Mouse (Mus musculus) limb, embryonic 15.5 days (tissue): Measurements from ENCODE around the gene Tex45. TPM values are rescaled to one million over a fixed set of nuclear protein-coding genes. Genes with fewer than 3 reads are reported as not detected.

Experiments used
- ATAC-seq: fragments of 200-750 bp; cut with Nextera tagmentation; 2 replicates; pipeline ENCODE4 v1.8.0; 2017; ENCODE audit warnings: low read depth, moderate TSS enrichment; ENCODE audit not compliant: insufficient number of reproducible peaks, low FRiP score, low TSS enrichment
- H3K27ac ChIP-seq: fragments of 300-500 bp; sonication (generic); 2 replicates; pipeline ENCODE4 v1.5.1; 2015; ENCODE audit warnings: moderate library complexity, mild to moderate bottlenecking, inconsistent platforms
- H3K27me3 ChIP-seq: fragments of 300-500 bp; sonication (generic); 2 replicates; pipeline ENCODE4 v1.6.1; 2015; ENCODE audit warnings: inconsistent platforms
- H3K36me3 ChIP-seq: fragments of 300-500 bp; sonication (generic); 2 replicates; pipeline ENCODE4 v1.6.1; 2015; ENCODE audit warnings: inconsistent platforms
- H3K4me1 ChIP-seq: fragments of 300-500 bp; sonication (generic); 2 replicates; pipeline ENCODE4 v1.6.1; 2015; ENCODE audit warnings: inconsistent platforms
- H3K4me2 ChIP-seq: fragments of 300-500 bp; sonication (generic); 2 replicates; pipeline ENCODE4 v1.6.1; 2015; ENCODE audit warnings: mild to moderate bottlenecking, inconsistent platforms
- H3K4me3 ChIP-seq: fragments of 300-500 bp; sonication (generic); 2 replicates; pipeline ENCODE4 v1.5.1; 2015; ENCODE audit warnings: mild to moderate bottlenecking, inconsistent platforms
- H3K9ac ChIP-seq: fragments of 300-500 bp; sonication (generic); 2 replicates; pipeline ENCODE4 v1.6.1; 2015; ENCODE audit warnings: inconsistent platforms
- H3K9me3 ChIP-seq: fragments of 300-500 bp; sonication (generic); 2 replicates; pipeline ENCODE4 v1.6.1; 2016; ENCODE audit warnings: inconsistent platforms
- WGBS: fragments of 180-500 bp; shearing (Covaris S2); methylation state at CpG from one replicate; pipeline ENCODE4 v1.1.7; 2015; 5-methylcytosine and 5-hydroxymethylcytosine counted together
- polyA plus RNA-seq: library from polyadenylated mRNA; unstranded; fragments of >200 nt; fragmentation: Nextera tagmentation; extraction: Ambion mirVana; gene quantifications from 2 replicates; pipeline ENCODE4 v1.2.1, GENCODE M21; 2015

Tex45 gene
- polyA plus RNA-seq, 1 experiment from 2014 or later: not detected

DNA sequence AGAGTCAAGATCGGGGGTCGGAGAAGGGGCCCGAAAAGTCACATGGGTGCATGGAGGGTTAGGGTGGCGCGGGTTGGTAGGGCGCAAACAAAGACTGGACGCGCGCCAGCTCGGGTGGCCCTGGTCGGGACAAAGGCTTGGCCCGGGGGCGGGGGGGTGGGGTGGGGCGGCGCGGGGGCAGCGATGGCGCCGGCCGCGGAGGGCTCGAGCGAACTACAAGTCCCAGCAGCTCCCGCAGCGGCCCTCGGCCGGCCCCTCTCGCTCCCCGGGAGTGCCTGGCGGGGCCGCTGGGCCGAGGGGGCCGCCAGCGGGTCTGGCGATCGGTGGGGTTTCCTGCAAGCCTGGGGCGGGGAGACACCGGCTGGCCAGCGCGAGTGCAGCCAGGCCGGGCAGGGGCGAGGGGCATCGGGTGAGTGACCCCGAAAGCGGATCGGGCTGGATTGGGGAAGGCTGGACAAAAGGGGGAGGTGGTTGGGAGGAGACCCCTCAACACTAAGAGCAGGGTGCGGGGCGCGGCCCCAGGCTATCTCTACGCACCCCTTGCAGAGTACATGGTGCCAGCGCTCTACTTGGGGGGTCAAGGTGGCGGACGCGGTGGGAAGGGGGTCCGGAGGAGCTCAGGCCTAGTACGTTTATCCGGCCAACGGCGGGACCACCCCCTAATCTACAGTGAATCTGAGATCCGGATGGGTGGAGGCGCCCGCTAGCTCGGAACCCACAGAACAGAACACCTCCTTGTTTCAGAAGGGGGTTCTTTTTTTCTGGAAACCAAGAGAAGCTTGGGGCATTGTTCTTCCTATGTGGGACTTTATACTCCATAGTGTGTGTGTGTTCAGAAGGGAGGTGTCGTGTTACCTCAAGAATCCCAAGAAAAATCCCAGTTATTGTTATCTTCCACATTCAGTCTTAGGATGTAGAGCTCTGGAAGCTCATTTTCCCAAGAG, 22.5 kb downstream of the Tex45 start, which contains the start of gene Zfp358:
Zfp358 (plus strand) TSS at position 238 of the 944 bp plus-strand sequence.
- WGBS: 1% methylated on average over 57 of the region's 64 CpGs
- ATAC-seq: peak; percentile 90
- Histone ChIP-seq H3K4me1 (peaks cover 13% of the 10 kb centered on the region; the same call in 1 of the 2 replicates), H3K4me2 (peak within 1 kb of the TSS; percentile 51), H3K36me3 (peaks cover 33% of the 10 kb centered on the region), H3K27me3 (no peaks in the 10 kb centered on the region), H3K4me3 (peak within 1 kb of the TSS; percentile 88), H3K27ac (peak within 1 kb of the TSS; percentile 94), H3K9ac (peak within 1 kb of the TSS; percentile 98), H3K9me3 (no peaks in the 10 kb centered on the region)

DNA sequence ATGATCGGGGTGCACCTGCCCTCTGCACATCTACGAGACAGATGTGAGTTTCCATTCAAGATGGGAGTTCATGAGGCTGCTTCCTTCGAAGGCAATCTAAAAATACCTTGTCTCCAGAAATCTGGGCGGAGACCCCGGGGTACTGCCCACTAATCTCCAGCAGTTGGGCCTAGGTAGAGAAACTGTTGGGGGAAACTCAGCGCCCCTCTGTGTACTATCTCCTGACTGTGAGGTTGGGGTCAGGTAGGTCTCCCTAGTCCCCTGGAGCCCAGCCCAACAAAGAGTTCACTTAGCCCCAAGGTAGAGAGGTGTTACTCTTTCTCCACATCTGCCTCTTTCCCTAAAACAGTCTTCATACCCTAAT, 23.2 kb downstream of the Tex45 start:
- H3K27me3 ChIP-seq: no peaks in the 10 kb centered on the region
- peak overlapping the region; percentile 51 for H3K4me2 ChIP-seq
- ATAC-seq: no peak
- H3K9ac ChIP-seq: peak overlapping the region; percentile 98
- 32% methylated on average over 6 of the region's 6 CpGs for WGBS
- peaks cover 34% of the 10 kb centered on the region for H3K36me3 ChIP-seq
- no peaks in the 10 kb centered on the region for H3K9me3 ChIP-seq
- H3K27ac ChIP-seq: peak overlapping the region; percentile 94
- H3K4me3 ChIP-seq: peak overlapping the region; percentile 88
- H3K4me1 ChIP-seq: peaks cover 13% of the 10 kb centered on the region; the same call in 1 of the 2 replicates

DNA sequence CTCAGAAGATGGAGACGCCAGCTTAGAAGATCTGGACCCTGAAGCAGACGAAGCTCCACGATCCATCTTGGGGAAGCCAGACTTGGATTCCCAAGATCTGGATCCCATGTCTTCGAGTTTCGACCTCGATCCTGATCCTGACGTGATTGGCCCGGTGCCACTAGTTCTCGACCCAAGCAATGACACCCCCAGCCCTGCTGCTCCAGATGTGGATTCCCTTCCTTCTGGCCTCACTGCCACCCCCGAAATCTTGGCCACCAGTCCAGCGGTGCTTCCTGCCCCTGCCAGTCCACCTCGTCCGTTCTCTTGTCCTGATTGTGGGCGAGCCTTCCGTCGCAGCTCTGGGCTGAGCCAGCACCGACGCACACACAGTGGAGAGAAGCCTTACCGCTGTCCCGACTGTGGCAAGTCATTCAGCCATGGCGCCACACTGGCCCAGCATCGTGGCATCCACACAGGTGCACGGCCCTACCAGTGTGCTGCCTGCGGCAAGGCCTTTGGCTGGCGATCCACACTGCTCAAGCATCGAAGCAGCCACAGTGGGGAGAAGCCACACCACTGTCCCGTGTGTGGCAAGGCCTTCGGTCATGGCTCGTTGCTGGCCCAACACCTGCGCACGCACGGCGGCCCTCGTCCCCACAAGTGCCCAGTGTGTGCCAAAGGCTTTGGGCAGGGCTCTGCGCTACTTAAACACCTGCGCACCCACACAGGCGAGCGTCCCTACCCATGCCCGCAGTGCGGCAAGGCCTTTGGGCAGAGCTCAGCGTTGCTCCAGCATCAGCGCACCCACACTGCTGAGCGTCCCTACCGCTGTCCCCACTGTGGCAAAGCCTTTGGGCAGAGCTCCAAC, 25.1 kb downstream of the Tex45 start:
- H3K9me3 ChIP-seq: no peaks in the 10 kb centered on the region
- H3K4me1 ChIP-seq: peaks cover 21% of the 10 kb centered on the region
- peaks cover 34% of the 10 kb centered on the region for H3K36me3 ChIP-seq
- ATAC-seq: no peak
- H3K4me3 ChIP-seq: no peak overlapping the region
- no peak overlapping the region for H3K27ac ChIP-seq
- WGBS: 96% methylated on average over 44 of the region's 44 CpGs
- H3K9ac ChIP-seq: no peak overlapping the region
- no peaks in the 10 kb centered on the region for H3K27me3 ChIP-seq
- no peak overlapping the region for H3K4me2 ChIP-seq

DNA sequence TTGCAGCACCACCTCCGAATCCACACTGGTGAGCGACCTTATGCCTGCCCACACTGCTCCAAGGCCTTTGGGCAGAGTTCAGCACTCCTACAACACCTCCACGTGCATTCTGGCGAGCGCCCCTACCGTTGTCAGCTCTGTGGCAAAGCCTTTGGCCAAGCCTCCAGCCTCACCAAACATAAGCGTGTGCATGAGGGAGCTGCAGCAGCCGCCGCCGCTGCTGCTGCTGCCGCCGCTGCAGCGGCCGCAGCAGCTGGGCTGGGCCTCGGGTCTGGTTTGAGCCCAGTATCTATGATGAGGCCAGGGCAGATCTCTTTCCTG, 25.7 kb downstream of the Tex45 start:
- H3K27me3 ChIP-seq: no peaks in the 10 kb centered on the region
- ATAC-seq: no peak
- peaks cover 27% of the 10 kb centered on the region for H3K4me1 ChIP-seq
- peaks cover 34% of the 10 kb centered on the region for H3K36me3 ChIP-seq
- no peak overlapping the region for H3K9ac ChIP-seq
- no peak overlapping the region for H3K4me2 ChIP-seq
- H3K4me3 ChIP-seq: no peak overlapping the region
- no peak overlapping the region for H3K27ac ChIP-seq
- no peaks in the 10 kb centered on the region for H3K9me3 ChIP-seq
- WGBS: 91% methylated on average over 15 of the region's 15 CpGs

DNA sequence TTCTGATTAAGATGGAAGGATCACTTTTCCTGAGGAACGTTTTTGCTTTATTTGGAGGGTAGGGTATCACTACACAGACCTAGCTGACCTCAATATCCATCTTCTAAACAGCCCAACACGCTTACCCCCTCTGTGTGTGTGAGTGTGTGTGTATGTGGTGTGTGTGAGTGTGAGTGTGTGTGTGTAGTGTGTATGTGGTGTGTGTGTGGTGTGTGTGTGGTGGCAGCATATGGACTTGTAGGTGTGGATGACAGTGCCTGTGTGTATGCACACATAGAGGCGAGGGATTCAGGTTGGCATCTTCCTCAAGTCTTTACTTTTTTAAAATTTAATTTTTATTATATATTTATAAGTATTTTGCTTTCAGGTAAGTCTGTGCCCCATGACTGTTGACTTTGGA, 27.9 kb downstream of the Tex45 start:
- H3K27ac ChIP-seq: no peak overlapping the region
- no peak overlapping the region for H3K4me3 ChIP-seq
- H3K4me2 ChIP-seq: no peak overlapping the region
- H3K4me1 ChIP-seq: peaks cover 28% of the 10 kb centered on the region
- ATAC-seq: no peak
- H3K27me3 ChIP-seq: no peaks in the 10 kb centered on the region
- WGBS: 84% methylated on average over 3 of the region's 3 CpGs
- H3K9ac ChIP-seq: no peak overlapping the region
- peaks cover 34% of the 10 kb centered on the region for H3K36me3 ChIP-seq
- H3K9me3 ChIP-seq: no peaks in the 10 kb centered on the region

DNA sequence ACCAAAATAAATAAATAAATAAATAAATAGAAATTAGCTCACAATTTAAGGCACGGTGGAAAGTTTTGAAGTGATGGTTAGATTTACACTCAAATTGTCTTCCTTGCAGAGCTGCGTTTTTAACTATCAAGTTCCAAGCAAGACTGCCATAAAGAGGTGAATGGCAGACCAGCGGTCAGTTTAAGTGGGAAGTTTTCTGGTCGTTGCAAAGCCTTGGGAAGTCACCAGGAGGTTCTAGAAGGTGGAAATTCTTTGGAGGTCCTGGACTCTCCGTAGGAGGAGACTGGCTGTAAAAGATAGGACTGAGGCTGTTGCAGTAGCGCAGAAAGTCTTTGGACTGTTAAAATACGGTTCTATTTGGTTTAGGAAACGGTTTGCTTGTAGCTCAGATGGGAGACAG, 29.1 kb downstream of the Tex45 start:
- no peaks in the 10 kb centered on the region for H3K9me3 ChIP-seq
- peak overlapping the region; percentile 88 for H3K4me3 ChIP-seq
- WGBS: 5% methylated on average over 8 of the region's 8 CpGs
- peak; percentile 5; the same call in 1 of the 2 replicates for ATAC-seq
- H3K4me2 ChIP-seq: peak overlapping the region; percentile 72
- H3K36me3 ChIP-seq: peaks cover 31% of the 10 kb centered on the region
- no peaks in the 10 kb centered on the region for H3K27me3 ChIP-seq
- H3K9ac ChIP-seq: peak overlapping the region; percentile 89
- H3K27ac ChIP-seq: peak overlapping the region; percentile 95
- H3K4me1 ChIP-seq: peaks cover 19% of the 10 kb centered on the region

DNA sequence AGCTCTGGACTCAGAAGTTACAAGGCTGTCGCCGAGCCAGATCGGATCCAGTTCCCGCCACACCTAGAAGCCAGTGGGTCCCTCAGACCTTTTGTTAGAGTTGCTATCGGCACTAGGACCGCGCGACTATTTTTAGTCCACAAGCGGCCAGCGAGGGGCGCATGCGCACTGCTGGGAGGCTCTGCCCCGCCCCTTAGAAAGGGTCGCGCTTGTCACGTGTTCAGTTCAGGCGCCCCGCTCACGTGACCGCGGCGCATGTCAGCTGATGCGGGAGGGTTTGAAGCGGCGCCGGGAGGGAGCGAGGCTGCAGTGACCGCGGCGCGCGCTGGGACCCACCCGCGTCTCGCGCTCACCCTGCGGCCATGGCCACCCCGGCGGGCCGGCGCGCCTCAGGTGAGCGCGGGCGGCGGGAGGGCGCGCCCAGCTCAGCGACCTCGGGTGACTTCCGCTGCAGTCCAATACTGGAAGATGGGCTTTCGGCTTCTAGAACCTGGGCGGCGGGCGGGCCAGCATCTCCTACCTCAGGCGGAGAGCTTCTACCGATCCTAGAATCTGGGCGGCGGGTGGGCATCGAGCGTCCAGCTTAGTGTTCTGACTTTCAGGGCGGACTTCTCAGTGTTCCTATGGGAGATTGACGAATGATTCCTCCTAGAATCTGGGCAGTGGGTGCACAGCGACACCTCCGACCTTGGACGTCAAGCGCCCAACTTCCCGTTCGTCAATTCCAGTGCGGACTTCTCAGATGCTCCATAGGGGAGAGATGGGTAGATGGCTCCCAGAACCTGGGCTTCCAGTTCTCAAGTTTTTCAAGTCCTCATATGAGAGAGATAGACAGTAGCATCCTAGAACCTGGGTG, 29.8 kb downstream of the Tex45 start, which contains the start of gene Mcoln1:
Mcoln1 (plus strand) TSS at position 223 of the 856 bp plus-strand sequence.
- H3K4me1 ChIP-seq: peaks cover 19% of the 10 kb centered on the region
- H3K9me3 ChIP-seq: no peaks in the 10 kb centered on the region
- H3K27ac ChIP-seq: peak within 1 kb of the TSS; percentile 95
- under 1% methylated on average over 67 of the region's 70 CpGs for WGBS
- no peaks in the 10 kb centered on the region for H3K27me3 ChIP-seq
- peaks cover 29% of the 10 kb centered on the region for H3K36me3 ChIP-seq
- H3K4me3 ChIP-seq: peak within 1 kb of the TSS; percentile 88
- H3K4me2 ChIP-seq: peak within 1 kb of the TSS; percentile 72
- ATAC-seq: peak; percentile 86
- H3K9ac ChIP-seq: peak within 1 kb of the TSS; percentile 89

DNA sequence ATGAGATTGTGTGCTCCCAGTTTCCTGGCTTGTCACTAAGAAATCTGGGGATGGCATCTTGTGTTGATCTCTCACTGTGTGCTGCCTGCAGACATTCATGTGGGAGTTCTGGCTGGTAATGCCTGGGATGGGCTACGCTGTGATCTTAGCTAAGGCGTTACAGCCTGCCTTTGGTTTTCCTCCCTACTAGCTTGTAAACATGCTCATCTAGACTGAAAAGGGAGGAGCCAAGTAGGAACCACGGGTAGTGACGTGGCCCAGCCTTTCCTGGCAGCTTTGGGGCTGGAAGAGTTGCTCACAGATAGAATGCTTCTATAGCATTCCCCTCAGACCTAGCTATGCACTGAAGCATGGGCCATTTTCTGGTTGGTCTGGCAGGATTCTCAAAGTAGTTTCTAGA, 31.6 kb downstream of the Tex45 start:
- Histone ChIP-seq H3K4me1 (peaks cover 15% of the 10 kb centered on the region), H3K9me3 (no peaks in the 10 kb centered on the region), H3K4me2 (no peak overlapping the region), H3K27me3 (no peaks in the 10 kb centered on the region), H3K36me3 (peaks cover 29% of the 10 kb centered on the region), H3K9ac (no peak overlapping the region), H3K4me3 (no peak overlapping the region), H3K27ac (no peak overlapping the region)
- WGBS: 50% methylated on average over 4 of the region's 4 CpGs
- no peak for ATAC-seq

DNA sequence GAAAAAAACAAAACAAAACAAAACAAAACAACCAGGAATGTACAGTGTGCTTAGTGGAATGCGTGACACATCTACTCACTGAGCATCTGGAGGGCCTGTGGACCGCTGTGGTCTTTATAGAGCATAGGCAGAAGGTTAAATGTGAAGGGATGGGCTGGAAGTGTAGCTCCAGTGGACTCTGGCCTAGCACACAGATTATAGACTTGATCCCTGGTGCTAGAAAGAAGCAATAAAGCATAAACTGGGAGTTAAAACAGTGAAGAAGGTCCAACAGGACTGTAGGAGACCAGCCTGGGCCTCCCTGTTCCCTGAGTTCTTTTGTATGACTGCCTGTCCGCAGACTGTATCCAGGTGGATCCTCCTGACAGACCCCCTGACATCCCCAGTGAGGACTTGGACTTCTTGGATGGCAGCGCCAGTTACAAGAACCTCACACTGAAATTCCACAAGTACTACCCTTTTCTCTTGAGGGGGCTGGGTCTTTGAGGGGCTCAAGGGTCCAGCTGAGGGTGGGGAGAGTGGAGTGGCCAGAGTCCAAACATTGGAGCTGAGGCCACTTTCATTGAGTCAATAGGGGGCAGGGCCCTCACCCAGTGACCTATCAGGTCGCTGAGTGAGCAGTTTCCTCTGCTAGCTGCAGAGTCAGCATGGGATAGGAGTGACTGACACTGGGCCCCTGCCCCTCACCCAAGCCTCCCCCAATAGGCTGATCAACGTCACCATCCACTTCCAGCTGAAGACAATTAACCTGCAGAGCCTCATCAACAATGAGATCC, 37.5 kb downstream of the Tex45 start:
- ATAC-seq: no peak
- Histone ChIP-seq H3K9me3 (no peaks in the 10 kb centered on the region), H3K4me2 (no peak overlapping the region), H3K27ac (no peak overlapping the region), H3K36me3 (peaks cover 73% of the 10 kb centered on the region), H3K9ac (no peak overlapping the region), H3K4me1 (no peaks in the 10 kb centered on the region), H3K4me3 (no peak overlapping the region), H3K27me3 (no peaks in the 10 kb centered on the region)
- WGBS: 82% methylated on average over 6 of the region's 6 CpGs

DNA sequence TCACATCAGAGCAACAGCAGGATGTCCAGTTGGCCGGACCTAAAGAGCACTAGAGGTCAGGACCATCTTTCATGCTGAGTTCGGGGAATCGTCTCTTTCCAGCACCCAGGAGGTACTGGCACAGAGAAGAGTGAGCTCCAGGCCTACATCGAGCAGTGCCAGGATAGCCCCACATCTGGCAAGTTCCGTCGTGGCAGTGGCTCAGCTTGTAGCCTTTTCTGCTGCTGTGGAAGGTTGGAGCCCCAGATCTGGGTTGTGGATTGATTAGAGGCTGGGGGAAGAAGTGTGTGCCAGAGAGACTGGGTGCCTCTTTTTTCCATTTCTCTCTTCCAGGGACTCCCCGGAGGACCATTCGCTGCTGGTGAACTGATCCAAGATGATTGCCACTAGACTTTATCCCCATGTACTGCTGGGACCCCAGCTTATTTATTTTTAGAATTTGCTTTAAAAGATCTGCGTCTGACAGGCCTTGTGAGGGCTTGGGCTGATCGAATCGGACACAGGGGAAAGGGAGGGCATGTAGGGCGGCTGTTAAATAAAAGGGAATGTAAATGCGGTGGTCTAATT, 44.1 kb downstream of the Tex45 start:
- H3K27ac ChIP-seq: peak overlapping the region; percentile 84
- no peaks in the 10 kb centered on the region for H3K9me3 ChIP-seq
- peak overlapping the region; percentile 98 for H3K4me2 ChIP-seq
- H3K4me1 ChIP-seq: peaks cover 17% of the 10 kb centered on the region
- H3K27me3 ChIP-seq: no peaks in the 10 kb centered on the region
- no peak for ATAC-seq
- H3K4me3 ChIP-seq: peak overlapping the region; percentile 74
- H3K36me3 ChIP-seq: peaks cover 40% of the 10 kb centered on the region
- 25% methylated on average over 13 of the region's 13 CpGs for WGBS
- H3K9ac ChIP-seq: 0 out of 2 replicates have a peak overlapping the region, but pooled peaks have one; percentile 5
